Mouse (Mus musculus): ENCODE data around the gene Trim69.
"Not testable (repeated sequence)": the region's sequence is repeated elsewhere in the genome, so short reads cannot be mapped to it uniquely, and the experiment has no call there.

The Trim69 gene

GRCm38 (mm10) chr2:122217075-122217474 is 56.6 kb downstream of the Trim69 start:
- DNase-seq = not testable (repeated sequence)

GRCm38 (mm10) chr2:122218234-122218633 is 57.7 kb downstream of the Trim69 start:
- DNase-seq = no peak

- DNase-seq = no peak
Observed at GRCm38 (mm10) chr2:122221378-122221777, 60.9 kb downstream of the Trim69 start.

- no peak for DNase-seq
Observed at GRCm38 (mm10) chr2:122221798-122222197, 61.3 kb downstream of the Trim69 start.

GRCm38 (mm10) chr2:122222272-122222671 is 61.8 kb downstream of the Trim69 start:
- DNase-seq = no peak

- no peak for DNase-seq
Observed at GRCm38 (mm10) chr2:122223654-122224053, 63.2 kb downstream of the Trim69 start.

All from cerebellum, adult 9-10 months (tissue).